ENCODE assay signal across 8 mouse cellular contexts in genomic region chr9:106450661-106451060, GRCm38 (mm10). TPM values are rescaled to one million over a fixed set of nuclear protein-coding genes. Genes with fewer than 3 reads are reported as not detected.
DNase-seq lines count a peak whose midpoint lies in the region; ATAC-seq and TF ChIP-seq lines count a peak whose summit lies in the region.

No protein-coding gene starts in this region.

- WGBS in heart, embryonic 13.5 days = 12% methylated on average over 9 of the region's 9 CpGs
- 3% methylated on average over 9 of the region's 9 CpGs for WGBS in limb, embryonic 13.5 days
- 18% methylated on average over 9 of the region's 9 CpGs for WGBS in midbrain, postnatal 0 days

- peak; percentile 58 to 82 for DNase-seq in heart, adult 18-20 months
- DNase-seq in heart, postnatal 25 days (ENCODE audit: low spot score) = no peak
- peak; percentile 55 for DNase-seq in brain, adult 2 months (ENCODE audit: low read depth, low spot score)
- DNase-seq in skeletal muscle tissue, adult 2 months (ENCODE audit: low read depth, low spot score) = peak; percentile 52
- no peak for DNase-seq in right cerebral cortex, postnatal 14 days
- DNase-seq in midbrain, postnatal 0 days (ENCODE audit: low spot score) = no peak

- peak overlapping the region; percentile 64 for H3K9ac ChIP-seq in heart, embryonic 13.5 days
- peak overlapping the region; percentile 35; the same call in 1 of the 2 replicates for H3K9ac ChIP-seq in limb, embryonic 13.5 days
- H3K9ac ChIP-seq in midbrain, postnatal 0 days (replicated peaks; ENCODE audit: low read length, poor library complexity, severe bottlenecking) = no peak overlapping the region

- no peaks in the 10 kb centered on the region for H3K36me3 ChIP-seq in heart, embryonic 13.5 days
- H3K36me3 ChIP-seq in limb, embryonic 13.5 days = no peaks in the 10 kb centered on the region
- no peaks in the 10 kb centered on the region for H3K36me3 ChIP-seq in midbrain, postnatal 0 days (ENCODE audit: insufficient read depth, low read length)

- no peak for ATAC-seq in heart, embryonic 13.5 days (ENCODE audit: extremely low read depth, insufficient number of reproducible peaks, low FRiP score, low TSS enrichment)
- no peak for ATAC-seq in limb, embryonic 13.5 days (ENCODE audit: low FRiP score, low read depth)
- no peak for ATAC-seq in midbrain, postnatal 0 days (ENCODE audit: low FRiP score)

- peaks cover 3% of the 10 kb centered on the region; the same call in 1 of the 2 replicates for H3K27me3 ChIP-seq in heart, embryonic 13.5 days (replicated peaks)
- no peaks in the 10 kb centered on the region for H3K27me3 ChIP-seq in limb, embryonic 13.5 days
- no peaks in the 10 kb centered on the region for H3K27me3 ChIP-seq in midbrain, postnatal 0 days (ENCODE audit: insufficient read depth, low read length)

- no peak overlapping the region for H3K4me3 ChIP-seq in heart, embryonic 13.5 days
- H3K4me3 ChIP-seq in limb, embryonic 13.5 days = peak overlapping the region; percentile 4; the same call in 1 of the 2 replicates
- H3K4me3 ChIP-seq in midbrain, postnatal 0 days (ENCODE audit: low read depth, low read length) = no peak overlapping the region

- H3K4me2 ChIP-seq in heart, embryonic 13.5 days = peak overlapping the region; percentile 30
- peak overlapping the region; percentile 39 for H3K4me2 ChIP-seq in limb, embryonic 13.5 days (replicated peaks)
- no peak overlapping the region for H3K4me2 ChIP-seq in midbrain, postnatal 0 days (ENCODE audit: low read depth, low read length, poor library complexity, severe bottlenecking)

- H3K4me1 ChIP-seq in heart, embryonic 13.5 days = peaks cover 80% of the 10 kb centered on the region
- peaks cover 84% of the 10 kb centered on the region for H3K4me1 ChIP-seq in limb, embryonic 13.5 days
- H3K4me1 ChIP-seq in midbrain, postnatal 0 days (ENCODE audit: insufficient read depth, low read length) = peaks cover 26% of the 10 kb centered on the region

- no peaks in the 10 kb centered on the region for H3K9me3 ChIP-seq in heart, embryonic 13.5 days
- no peaks in the 10 kb centered on the region for H3K9me3 ChIP-seq in limb, embryonic 13.5 days
- H3K9me3 ChIP-seq in midbrain, postnatal 0 days (ENCODE audit: low read length) = no peaks in the 10 kb centered on the region

- intact Hi-C loops in heart, postnatal 25 days (cut with DNase I) = no loop called here

- no peak for TF ChIP-seq CTCF in midbrain, postnatal 0 days (IDR thresholded peaks at IDR 0.05)

- H3K27ac ChIP-seq in heart, embryonic 13.5 days (replicated peaks) = peak overlapping the region; percentile 59; the same call in 1 of the 2 replicates
- H3K27ac ChIP-seq in limb, embryonic 13.5 days = peak overlapping the region; percentile 44; the same call in 1 of the 2 replicates
- H3K27ac ChIP-seq in midbrain, postnatal 0 days (ENCODE audit: low read depth, low read length) = no peak overlapping the region

RNA-seq across cellular contexts. Expression of gene Pcbp4, which starts 2.4 kb away (rescaled TPM):
- 10 to 100 TPM; 61.1 to 63.2 TPM for total RNA-seq in heart, adult 18-20 months (2021)
- 10 to 100 TPM; 70.7 to 81.8 TPM for total RNA-seq in heart, postnatal 25 days (2021)
- 82.0 and 85.0 TPM in 2 replicates for polyA plus RNA-seq in heart, embryonic 13.5 days (2015; fragmentation: Nextera tagmentation; extraction: Ambion mirVana)
- polyA plus RNA-seq in limb, embryonic 13.5 days (2015; fragmentation: Nextera tagmentation; extraction: Ambion mirVana) = 129 and 137 TPM in 2 replicates
- 543 and 647 TPM in 2 replicates for total RNA-seq in midbrain, postnatal 0 days (2014; rRNA removed)
- polyA plus RNA-seq in midbrain, postnatal 0 days (2015; fragmentation: Nextera tagmentation; extraction: Ambion mirVana) = 242 and 248 TPM in 2 replicates

RNA-seq across cellular contexts. Expression of gene Abhd14a, which starts 3.2 kb away (rescaled TPM):
- total RNA-seq in heart, adult 18-20 months (2021) = 10 to 100 TPM; 19.0 to 19.6 TPM
- total RNA-seq in heart, postnatal 25 days (2021) = 10 to 100 TPM; 20.2 to 21.3 TPM
- polyA plus RNA-seq in heart, embryonic 13.5 days (2015; fragmentation: Nextera tagmentation; extraction: Ambion mirVana) = 44.8 and 53.3 TPM in 2 replicates
- 73.3 and 75.5 TPM in 2 replicates for polyA plus RNA-seq in limb, embryonic 13.5 days (2015; fragmentation: Nextera tagmentation; extraction: Ambion mirVana)
- total RNA-seq in midbrain, postnatal 0 days (2014; rRNA removed) = 69.8 and 73.8 TPM in 2 replicates
- polyA plus RNA-seq in midbrain, postnatal 0 days (2015; fragmentation: Nextera tagmentation; extraction: Ambion mirVana) = 72.3 and 74.5 TPM in 2 replicates

RNA-seq across cellular contexts. Expression of gene Abhd14b, which starts 3.4 kb away (rescaled TPM):
- 1 to 10 TPM; 8.5 to 8.6 TPM for total RNA-seq in heart, adult 18-20 months (2021)
- total RNA-seq in heart, postnatal 25 days (2021) = 1 to 10 TPM; 6.3 to 6.7 TPM
- 7.4 and 7.7 TPM in 2 replicates for polyA plus RNA-seq in heart, embryonic 13.5 days (2015; fragmentation: Nextera tagmentation; extraction: Ambion mirVana)
- polyA plus RNA-seq in limb, embryonic 13.5 days (2015; fragmentation: Nextera tagmentation; extraction: Ambion mirVana) = 20.1 and 20.5 TPM in 2 replicates
- 16.2 and 18.4 TPM in 2 replicates for total RNA-seq in midbrain, postnatal 0 days (2014; rRNA removed)
- 12.6 and 13.8 TPM in 2 replicates for polyA plus RNA-seq in midbrain, postnatal 0 days (2015; fragmentation: Nextera tagmentation; extraction: Ambion mirVana)

RNA-seq across cellular contexts. Expression of gene Acy1, which starts 12.5 kb away (rescaled TPM):
- total RNA-seq in heart, adult 18-20 months (2021) = 10 to 100 TPM; 26.1 to 26.8 TPM
- total RNA-seq in heart, postnatal 25 days (2021) = 10 to 100 TPM; 22.4 to 28.6 TPM
- 25.7 and 27.2 TPM in 2 replicates for polyA plus RNA-seq in heart, embryonic 13.5 days (2015; fragmentation: Nextera tagmentation; extraction: Ambion mirVana)
- polyA plus RNA-seq in limb, embryonic 13.5 days (2015; fragmentation: Nextera tagmentation; extraction: Ambion mirVana) = 48.2 and 51.2 TPM in 2 replicates
- 11.4 and 22.6 TPM in 2 replicates for total RNA-seq in midbrain, postnatal 0 days (2014; rRNA removed)
- polyA plus RNA-seq in midbrain, postnatal 0 days (2015; fragmentation: Nextera tagmentation; extraction: Ambion mirVana) = 13.3 and 17.0 TPM in 2 replicates

RNA-seq across cellular contexts. Expression of gene Gpr62, which starts 15.1 kb away (rescaled TPM):
- total RNA-seq in heart, adult 18-20 months (2021) = not detected
- total RNA-seq in heart, postnatal 25 days (2021) = not detected
- 0.19 and 0.31 TPM in 2 replicates for polyA plus RNA-seq in heart, embryonic 13.5 days (2015; fragmentation: Nextera tagmentation; extraction: Ambion mirVana)
- polyA plus RNA-seq in limb, embryonic 13.5 days (2015; fragmentation: Nextera tagmentation; extraction: Ambion mirVana) = 0.57 and 1.0 TPM in 2 replicates
- total RNA-seq in midbrain, postnatal 0 days (2014; rRNA removed) = 1.8 and 2.2 TPM in 2 replicates
- 2.9 and 3.1 TPM in 2 replicates for polyA plus RNA-seq in midbrain, postnatal 0 days (2015; fragmentation: Nextera tagmentation; extraction: Ambion mirVana)

Comparison
In these comparisons a context has a peak if more than half of its experiments do, and no peak if none do; other contexts are left out.
1. DNase-seq: peak in heart, adult 18-20 months (2 of 2), brain, adult 2 months (single experiment) and skeletal muscle tissue, adult 2 months (single experiment); none in heart, postnatal 25 days (single experiment), right cerebral cortex, postnatal 14 days (single experiment) and midbrain, postnatal 0 days (single experiment).